Mouse (Mus musculus) activated CD4-positive, CD25-positive, alpha-beta regulatory T cell (primary cell): ENCODE measurements around the gene Gm10842. TPM values are rescaled to one million over a fixed set of nuclear protein-coding genes. Genes with fewer than 3 reads are reported as not detected.

Experiments
- polyA plus RNA-seq, 2 experiments: library from polyadenylated mRNA; unstranded; fragments of 100-300 nt; shearing (Covaris generic); gene quantifications; one replicate each; pipeline ENCODE4 v1.2.1; 2017

Gene Gm10842
- polyA plus RNA-seq: not detected

GRCm38 (mm10) chr11:105146593-105146992, at the start of gene Gm10842:
Gm10842 (plus strand) TSS chr11:105146893.

DNA sequence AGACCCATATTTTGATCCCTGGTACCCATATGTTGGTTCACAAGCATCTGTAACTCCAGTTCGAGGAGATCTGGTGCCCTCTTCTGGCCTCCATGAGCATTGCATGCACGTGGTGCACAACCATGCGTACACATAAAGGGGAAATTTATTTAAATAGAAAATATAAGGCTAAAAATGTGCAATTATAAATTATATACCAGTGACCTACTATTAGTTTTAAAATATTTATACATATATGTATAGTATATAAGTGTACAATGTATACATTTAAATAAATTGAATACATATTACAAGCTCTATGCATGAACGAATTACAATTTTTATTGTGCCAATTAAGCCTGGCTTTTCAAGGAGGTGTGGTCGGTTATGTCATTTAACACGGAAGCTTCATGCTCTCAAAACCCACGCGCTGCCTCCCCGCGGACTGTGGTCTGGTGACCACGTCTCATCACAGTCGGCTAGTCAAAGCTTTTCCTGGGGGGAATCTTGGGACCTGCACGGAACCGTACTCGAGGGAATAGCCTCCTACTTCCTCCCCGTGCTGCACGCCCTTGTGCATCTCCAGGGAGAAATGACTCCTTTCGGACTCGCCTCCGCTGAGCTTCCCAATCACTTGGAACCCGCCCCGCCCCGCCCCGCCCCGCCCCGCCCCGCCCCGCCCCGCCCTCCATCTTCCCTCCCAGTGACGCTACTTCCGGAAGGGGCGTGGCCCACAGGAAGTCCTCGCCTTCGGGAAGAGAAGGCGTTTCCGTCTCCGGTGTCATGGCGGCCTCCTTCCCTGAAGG, 20.8 kb upstream of the Gm10842 start, which contains the start of gene Mettl2:
Gene Mettl2, plus strand, starts transcription at position 691 of the 785 bp plus-strand sequence.

GRCm38 (mm10) chr11:105178516-105178915, 31.8 kb downstream of the Gm10842 start, which contains the start of gene Tlk2:
Tlk2 (plus strand) TSS chr11:105178807.

Other genes starting within 250 kb of the Gm10842 start
- gene Efcab3, start 83.3 kb upstream of the Gm10842 start, polyA plus RNA-seq: not detected
- 10 to 100 TPM; 15.3 to 21.3 TPM for gene Mettl2, start 20.5 kb upstream of the Gm10842 start, polyA plus RNA-seq
- 10 to 100 TPM; 23.8 to 28.6 TPM for gene Tlk2, start 31.9 kb downstream of the Gm10842 start, polyA plus RNA-seq
- not detected for gene Mrc2, start 145.8 kb downstream of the Gm10842 start, polyA plus RNA-seq